Mouse (Mus musculus) cerebellum, postnatal 4 days (tissue): ENCODE results near the gene Phf7.

Experiments used
- DNase-seq, 2 experiments: peaks; one replicate each; pipeline ENCODE4 v3.0.0; 2022; ENCODE audit warnings: low spot score in 2 of 2, mixed read lengths in 1 of 2

Gene Phf7

GRCm38 (mm10) chr14:31233070-31233995 is 17.8 kb downstream of the Phf7 start:
- no peak for DNase-seq

DNA sequence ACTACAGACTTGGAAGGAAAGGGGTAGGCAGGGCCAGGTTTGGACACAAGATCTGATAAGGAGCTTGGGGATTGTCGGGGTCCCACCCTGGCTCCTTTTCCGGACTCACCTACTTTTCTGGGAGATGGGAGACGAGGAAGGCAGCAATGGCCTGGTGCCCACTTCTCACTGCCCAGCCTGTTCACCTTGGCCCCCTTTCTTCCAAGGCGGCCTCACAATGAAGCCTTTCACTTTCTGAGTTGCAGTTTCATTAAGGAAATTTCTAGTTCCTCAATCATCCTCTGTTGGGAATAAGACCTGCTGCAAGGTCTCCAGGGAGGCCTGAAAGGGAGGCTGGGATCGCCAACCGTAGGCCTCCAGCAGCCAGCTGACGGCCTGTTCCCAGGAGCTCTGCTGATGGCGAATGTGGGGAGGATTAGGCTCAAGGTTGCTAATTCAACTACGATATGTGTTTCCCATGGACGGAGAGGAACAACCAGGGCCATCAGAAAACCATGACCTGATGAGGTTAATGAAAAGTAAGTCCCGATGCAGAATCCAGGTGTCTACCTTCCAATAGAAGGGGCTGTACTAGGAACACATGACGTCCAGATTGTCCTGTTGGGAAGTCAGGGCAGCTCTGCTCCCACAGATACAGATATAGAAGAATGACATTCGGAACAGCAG is 18.6 kb downstream of the Phf7 start:
- no peak for DNase-seq

DNA sequence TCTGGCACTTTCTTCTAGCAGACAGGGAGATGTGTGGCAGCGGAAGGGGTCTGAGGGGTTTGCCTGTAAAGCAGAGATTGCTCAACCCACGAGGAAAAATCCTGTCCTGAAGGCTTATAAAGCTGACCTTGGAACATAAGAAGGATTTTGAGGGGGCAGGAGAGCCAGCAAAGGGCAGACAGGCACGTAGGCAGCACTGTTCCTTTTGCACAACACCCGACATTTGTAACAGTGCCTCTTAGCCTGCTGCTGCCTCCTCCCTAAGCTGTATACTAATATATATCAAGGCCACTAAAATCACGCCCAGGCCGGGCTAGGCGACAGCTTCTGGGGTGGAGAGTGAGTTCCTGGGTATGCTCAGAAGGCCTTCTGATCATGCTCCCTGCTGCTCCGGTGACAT is 20.7 kb downstream of the Phf7 start:
- no peak for DNase-seq

DNA sequence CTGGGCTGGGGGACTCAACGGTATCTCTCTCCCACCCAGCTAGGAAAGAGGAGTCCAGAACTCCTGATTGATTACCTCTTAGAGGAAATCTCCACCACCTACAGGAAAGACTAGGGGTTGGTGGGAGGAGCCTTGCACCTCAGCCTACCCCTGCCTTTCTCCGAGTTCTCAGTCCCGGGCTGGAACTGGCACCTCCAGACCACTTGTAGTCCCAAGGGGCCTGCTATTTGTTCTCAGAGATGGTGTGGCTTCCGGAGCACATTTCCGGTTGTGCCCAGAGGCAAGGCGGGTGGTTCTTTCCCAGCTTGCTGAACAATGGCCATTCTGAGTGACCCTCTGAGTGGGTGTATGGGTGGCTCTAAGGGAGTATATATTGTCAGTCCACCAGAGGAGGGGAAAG is 22.9 kb downstream of the Phf7 start:
- no peak for DNase-seq

DNA sequence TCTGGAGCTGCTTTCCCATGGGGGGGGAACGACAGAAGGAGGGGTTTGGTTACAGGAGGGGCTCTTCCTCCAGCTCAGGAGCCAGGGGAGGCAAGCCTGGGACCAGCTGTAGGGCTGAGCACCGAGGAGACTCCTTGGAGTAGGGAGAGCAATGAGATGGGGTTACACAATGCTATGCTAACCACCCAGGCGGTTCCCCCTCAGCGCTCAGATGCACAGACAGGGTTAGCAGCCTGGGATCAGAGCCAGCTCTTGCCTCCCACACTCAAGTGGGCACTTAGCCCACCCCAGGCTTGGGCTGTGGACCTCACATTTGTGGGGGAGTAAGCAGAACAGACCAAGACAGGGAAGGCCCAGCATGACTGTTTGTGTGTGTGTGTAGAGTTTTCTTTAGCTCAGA is 24.1 kb downstream of the Phf7 start:
- DNase-seq, result peak; percentile 22 to 67

DNA sequence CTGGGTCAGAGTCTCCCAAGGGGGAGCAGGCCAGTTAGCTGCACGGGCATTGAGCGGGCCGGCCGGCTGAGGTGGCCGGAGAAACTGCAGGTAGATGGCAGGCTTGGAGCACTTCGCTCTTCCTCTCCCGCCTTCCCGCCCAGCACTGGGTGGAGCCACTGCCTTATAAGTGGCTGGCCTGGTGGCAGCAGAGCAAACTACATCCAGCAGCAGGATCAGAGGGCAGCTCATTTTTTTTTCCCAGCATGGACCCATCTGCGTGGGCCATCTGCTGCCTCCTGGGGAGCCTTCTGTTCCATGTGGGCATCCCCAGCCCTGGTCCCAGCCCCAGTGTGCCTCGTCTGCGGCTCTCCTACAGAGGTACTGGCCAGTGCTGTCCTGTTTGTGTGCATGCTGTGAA is 33.5 kb downstream of the Phf7 start, which contains the start of gene Sema3g:
TSS of gene Sema3g (plus strand) at position 195 of the 400 bp plus-strand sequence.
- peak in 1 of 2 experiments; percentile 65 for DNase-seq

DNA sequence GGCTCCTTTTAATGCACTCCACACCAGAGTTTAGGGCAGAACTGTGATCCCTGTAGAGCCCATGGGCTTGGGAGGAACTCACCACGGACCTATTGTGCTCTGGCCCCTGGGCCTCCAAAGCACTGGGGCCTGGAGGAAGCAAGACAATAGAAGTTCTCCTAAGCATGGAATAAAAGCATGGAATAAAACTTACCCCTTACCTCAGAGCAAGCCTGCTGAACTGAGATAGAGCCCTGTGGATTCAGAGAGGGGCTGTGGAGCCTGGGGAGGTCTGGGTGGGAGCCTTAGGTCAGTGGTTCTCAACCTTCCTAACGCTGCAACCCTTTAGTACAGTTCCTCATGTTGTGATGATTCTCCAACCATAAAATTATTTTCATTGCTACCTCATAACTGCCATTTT is 34.3 kb downstream of the Phf7 start, which contains the start of gene Nisch:
TSS of gene Nisch (minus strand) at position 101 of the 400 bp plus-strand sequence.
- DNase-seq, result no peak

- DNase-seq, result peak; percentile 42 to 81
These were observed 35.7 kb downstream of the Phf7 start for GRCm38 (mm10) chr14:31215157-31216002.

- no peak for DNase-seq
These were observed 36.4 kb downstream of the Phf7 start for GRCm38 (mm10) chr14:31214684-31215083.

DNA sequence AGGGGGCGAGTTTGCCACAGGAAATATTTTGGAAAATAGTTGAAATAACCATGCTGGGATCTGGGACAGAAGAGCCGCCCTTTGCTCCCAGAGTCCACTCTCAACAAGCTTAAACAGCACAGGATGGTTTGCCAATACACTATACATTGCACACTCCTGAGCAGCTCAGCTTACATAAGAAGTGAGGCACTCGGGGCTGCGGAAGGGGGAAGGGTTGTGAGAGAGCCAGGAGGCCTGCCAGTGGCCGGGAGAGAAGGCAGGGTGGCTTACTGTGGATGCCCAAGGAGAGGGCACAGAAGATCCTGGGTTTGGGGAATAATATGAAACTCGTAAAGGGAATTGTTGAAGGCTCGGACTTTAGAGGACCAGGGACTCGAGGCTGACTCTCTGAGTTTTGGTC is 37.2 kb downstream of the Phf7 start:
- no peak for DNase-seq

GRCm38 (mm10) chr14:31212499-31212898 is 38.6 kb downstream of the Phf7 start:
- no peak for DNase-seq

DNA sequence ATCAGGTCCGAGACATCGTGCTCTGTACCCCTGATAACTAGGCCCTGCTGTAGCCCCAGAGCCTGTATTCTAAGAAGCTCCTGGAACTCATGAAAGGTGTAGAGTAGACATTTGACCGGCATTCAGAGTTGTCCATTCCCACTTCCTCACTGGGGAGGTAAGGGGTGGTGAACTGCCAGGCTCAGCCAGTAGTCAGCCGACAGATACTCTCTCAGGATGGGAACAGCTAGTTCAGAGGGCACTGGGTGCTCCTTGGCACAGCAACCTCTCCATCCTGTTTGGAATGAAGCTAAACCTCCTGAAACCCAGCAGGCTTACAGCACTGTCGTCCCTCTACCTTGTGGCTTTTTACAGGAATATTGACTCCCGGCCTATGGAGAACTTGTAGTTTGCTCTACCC is 39.3 kb downstream of the Phf7 start:
- DNase-seq, result no peak

- no peak for DNase-seq
These were observed 42.0 kb downstream of the Phf7 start for GRCm38 (mm10) chr14:31209133-31209557.

DNA sequence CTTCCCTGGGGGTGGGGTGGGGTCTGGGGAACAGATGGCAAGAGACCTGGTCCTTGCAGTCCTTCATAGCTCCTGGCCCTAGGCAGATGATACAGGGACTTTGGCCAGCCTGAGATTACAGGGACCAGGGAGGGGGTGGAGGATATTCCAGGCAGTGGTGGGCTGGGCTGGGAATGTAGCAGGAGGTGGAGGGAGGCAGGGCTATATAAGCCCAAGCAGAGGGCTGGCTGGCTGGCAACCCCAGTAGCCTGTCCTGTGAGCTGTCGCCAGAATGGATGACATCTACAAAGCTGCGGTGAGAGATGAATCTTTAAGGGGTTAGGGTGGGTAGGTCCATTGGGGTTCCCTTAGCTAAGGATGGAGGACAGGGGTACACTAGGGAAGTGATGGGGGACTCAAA is 43.0 kb downstream of the Phf7 start, which contains the start of gene Tnnc1:
TSS of gene Tnnc1 (plus strand) at position 229 of the 400 bp plus-strand sequence.
- DNase-seq, result no peak

DNA sequence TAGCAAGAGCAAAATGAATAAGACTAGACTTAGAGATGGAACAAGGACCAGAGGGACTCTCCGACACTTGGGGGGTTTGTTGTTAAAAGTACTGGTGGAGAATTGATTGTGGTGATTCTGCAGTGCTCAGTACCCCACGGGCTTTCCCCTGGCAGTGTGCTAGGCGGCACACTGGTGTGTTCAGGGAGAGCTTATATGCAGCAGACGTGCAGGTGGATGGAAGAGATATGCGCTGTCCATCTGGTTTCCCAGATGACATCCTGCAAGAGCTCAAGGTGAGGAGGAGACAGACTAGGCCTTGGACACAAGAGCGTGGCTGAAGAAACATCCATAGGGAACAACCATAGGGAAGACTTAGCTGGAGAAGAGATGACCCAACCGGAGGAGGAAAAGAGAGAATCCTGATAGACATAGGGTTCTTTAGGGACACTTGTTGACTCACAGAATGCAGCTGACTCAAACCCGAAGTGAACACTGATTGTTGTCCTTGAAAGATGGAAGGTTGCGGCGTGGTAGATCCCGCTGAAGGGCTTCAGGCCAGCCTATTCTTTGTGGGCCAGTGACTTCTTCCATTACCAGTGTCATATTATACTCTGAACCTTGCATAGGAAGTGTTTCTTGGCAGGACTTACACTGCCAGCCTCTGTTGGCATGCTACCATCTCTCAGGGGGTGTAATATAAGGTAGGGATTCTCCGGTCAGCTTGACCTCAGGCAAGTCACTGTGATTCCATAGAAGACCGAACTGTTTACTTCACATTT is 43.9 kb downstream of the Phf7 start:
- no peak for DNase-seq

GRCm38 (mm10) chr14:31206472-31206981 is 44.6 kb downstream of the Phf7 start:
- DNase-seq, result peak; percentile 85 to 95

DNA sequence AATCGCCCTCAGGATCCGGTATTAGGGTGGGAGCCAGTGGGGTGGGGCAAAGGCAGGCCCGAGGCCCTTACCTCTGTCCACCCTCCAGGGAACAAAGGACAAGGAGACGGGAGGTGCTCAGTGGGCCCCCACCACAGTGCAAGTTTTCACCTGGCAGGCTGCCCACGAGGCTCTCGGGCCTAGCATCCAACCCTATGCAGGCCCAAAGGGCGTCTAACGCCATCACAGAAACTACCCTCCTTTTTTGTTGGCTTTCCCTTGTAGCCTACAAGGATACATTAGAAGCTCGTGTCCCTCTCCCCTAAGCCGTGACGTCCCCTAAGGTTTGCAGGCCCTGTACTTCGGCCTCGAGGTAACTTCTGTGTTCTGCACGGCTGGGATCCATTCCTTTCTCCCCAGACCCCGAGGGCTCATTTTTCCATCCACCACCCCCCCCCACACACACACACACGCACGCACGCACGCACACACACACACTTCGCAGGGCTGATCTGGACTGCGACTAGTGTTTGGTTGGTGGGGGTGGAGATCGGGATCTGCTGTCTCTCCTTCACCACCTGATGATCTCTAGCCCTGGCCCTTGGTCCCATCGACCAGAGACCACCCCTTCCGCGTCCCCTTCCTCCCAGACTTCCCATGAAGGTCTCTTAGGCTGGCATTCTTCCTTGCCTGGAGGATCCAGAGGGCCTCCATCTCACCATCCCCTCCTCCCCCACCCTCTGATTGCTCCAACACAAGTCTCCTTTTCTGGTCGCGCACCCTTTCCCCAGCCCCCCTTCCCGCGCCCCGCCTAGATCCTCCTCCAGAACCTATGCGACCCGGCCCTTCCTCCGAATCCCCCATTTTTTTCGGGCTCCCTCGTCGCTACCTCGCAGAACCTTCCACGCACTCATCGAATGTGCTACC is 45.3 kb downstream of the Phf7 start:
- DNase-seq, result peak in 1 of 2 experiments; percentile 53

GRCm38 (mm10) chr14:31205244-31205561 is 45.9 kb downstream of the Phf7 start:
- no peak for DNase-seq

DNA sequence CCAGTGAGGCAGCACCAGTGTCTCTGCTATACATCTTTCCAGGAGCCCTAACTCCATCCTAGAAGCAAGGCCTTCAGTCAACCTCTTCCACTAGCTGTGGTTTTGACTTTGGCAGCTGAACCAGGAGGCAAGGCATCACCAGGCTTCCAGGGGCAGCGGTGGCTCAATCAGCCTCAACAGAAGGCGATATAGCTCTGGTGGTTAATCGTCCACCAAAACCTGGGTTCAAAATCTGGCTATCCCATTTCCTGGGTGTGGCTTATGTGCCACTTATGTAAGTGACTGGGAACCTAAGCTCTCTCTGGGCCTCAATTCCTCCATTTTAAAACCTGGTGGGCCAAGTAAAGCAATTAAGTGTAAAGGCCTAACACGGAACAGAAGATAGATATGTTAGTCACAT is 46.3 kb downstream of the Phf7 start:
- DNase-seq, result no peak

DNA sequence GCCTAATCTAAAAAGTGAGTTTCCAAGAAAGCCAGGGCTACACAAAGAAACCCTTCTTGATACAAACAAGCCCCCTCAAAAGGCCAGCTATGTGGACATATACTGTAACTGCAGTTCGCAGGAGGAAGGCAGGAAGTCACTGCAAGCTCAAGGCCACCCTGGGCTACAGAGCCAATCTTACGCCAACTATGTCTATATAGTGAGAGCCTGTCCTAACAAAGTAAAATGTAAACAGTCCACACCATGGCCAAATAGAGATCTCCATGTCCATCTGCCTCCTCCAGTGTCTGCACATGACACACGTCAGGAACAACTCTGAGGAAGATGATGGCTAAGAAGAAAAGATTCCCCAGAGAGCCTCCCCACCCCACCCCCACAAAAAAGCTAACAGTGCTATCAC is 51.1 kb downstream of the Phf7 start:
- no peak for DNase-seq
